Mouse (Mus musculus) testis, adult 2 months (tissue): ENCODE results near the gene D430042O09Rik.

Experiments used
- CTCF ChIP-seq: fragments of 200-500 bp; IDR thresholded peaks from 2 replicates; pipeline ENCODE4 v1.5.1; 2012; ENCODE audit warnings: low read depth, mild to moderate bottlenecking, inconsistent platforms, low read length, moderate library complexity; ENCODE audit not compliant: control insufficient read depth, insufficient read depth, insufficient replicate concordance
- POLR2A ChIP-seq: fragments of 200-500 bp; IDR thresholded peaks from 2 replicates; pipeline ENCODE4 v1.6.1; 2012; ENCODE audit warnings: low read depth, mild to moderate bottlenecking, inconsistent platforms, low read length, moderate library complexity; ENCODE audit not compliant: control insufficient read depth

- no peak for TF ChIP-seq POLR2A
- no peak for TF ChIP-seq CTCF
Measured at GRCm38 (mm10) chr7:125744774-125745173, 37.1 kb downstream of the D430042O09Rik start.
